Mouse (Mus musculus): ENCODE measurements around the gene Aplp1.

The Aplp1 gene

GRCm38 (mm10) chr7:30444154-30444970 is 973 bp downstream of the Aplp1 start:
- DNase-seq = no peak

- no peak for DNase-seq
Observed at GRCm38 (mm10) chr7:30443696-30444095, 1.6 kb downstream of the Aplp1 start.

DNA sequence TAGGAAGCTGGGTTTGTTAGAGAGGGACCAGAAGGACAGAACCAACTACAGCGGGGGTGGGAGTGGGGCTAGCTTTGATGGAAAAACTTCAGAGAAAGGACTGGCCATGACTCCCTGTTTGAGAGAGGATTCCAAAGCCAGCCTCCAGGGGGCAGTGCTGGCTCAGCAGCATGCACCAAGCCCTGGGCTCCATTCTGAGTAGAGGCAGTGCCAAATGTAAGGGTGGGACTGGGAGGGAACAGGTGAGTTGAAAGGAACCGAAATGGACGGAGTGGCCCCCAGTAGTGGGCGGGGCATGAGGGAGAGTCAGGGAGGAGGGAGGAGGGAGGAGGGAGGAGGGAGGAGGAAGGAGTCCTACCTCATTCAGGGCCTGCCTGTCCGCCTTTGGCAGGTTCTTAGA is 4.6 kb downstream of the Aplp1 start:
- no peak for DNase-seq

DNA sequence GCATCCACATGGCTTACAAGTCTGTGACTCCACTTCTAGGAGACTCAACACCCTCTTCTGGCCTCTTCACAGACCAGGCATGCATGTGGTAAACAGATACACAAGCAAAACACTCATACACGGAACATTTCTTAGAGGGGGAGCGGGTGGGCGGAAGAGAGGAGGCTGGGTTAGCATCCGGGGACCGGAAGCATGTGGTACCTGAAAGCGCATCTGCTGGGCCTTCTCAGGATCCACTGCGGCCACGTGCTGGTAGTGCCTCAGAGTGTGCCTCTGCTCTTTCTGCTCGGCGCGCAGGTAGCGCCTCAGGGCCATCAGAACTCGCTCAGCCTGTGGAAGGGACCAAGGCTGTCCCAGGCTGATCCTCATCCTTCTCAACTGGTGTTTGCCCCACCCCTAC is 5.6 kb downstream of the Aplp1 start:
- no peak for DNase-seq

GRCm38 (mm10) chr7:30436879-30437278 is 8.5 kb downstream of the Aplp1 start:
- DNase-seq = no peak

GRCm38 (mm10) chr7:30435156-30435555 is 10.2 kb downstream of the Aplp1 start:
- DNase-seq = no peak

- no peak for DNase-seq
Observed at GRCm38 (mm10) chr7:30434701-30435100, 10.6 kb downstream of the Aplp1 start.

DNA sequence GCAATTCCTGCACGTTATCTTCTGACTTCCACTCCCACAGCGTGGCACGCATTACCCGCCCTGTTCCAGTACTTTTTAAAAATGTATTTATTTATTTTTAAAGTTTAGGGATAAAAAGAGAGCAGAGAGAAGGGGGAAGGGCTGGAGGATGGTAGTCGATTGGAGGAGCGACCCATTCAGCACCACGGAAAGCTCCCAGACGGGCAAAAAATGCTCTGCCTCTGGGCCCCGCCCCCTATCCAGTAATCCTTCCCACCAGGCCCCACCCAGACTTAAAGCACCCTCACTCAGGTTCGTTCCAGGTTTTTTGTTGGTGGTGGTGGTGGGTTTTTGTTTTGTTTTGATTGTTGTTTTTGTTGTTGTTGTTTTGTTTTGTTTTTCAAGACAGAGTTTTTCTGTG is 11.1 kb downstream of the Aplp1 start:
- DNase-seq = no peak

GRCm38 (mm10) chr7:30431793-30432192 is 13.5 kb downstream of the Aplp1 start:
- DNase-seq = no peak

- no peak for DNase-seq
Observed at GRCm38 (mm10) chr7:30430191-30430590, 15.1 kb downstream of the Aplp1 start.

- DNase-seq = no peak
Observed at GRCm38 (mm10) chr7:30429327-30429726, 16.0 kb downstream of the Aplp1 start.

- no peak for DNase-seq
Observed at GRCm38 (mm10) chr7:30423071-30423641, 22.2 kb downstream of the Aplp1 start.

DNA sequence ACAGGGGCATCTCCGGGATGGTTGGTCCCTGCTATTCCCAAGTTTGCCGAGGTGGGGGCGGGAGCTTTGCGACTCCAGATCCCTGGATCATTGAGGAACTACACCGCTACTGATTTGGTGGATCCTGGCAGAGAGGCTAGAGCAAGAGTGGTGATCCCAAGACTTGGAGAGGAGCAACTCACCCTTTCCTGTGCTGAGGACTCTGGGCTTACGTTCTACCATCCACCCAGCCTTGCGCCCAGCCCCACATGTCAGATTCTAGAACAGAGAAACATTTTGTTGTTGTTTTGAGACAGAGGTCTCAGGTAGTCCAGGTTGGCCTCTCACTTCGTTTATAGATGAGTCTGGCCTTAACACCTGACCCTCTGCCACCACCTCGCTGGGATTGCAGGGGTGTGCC is 22.8 kb downstream of the Aplp1 start:
- DNase-seq = no peak

DNA sequence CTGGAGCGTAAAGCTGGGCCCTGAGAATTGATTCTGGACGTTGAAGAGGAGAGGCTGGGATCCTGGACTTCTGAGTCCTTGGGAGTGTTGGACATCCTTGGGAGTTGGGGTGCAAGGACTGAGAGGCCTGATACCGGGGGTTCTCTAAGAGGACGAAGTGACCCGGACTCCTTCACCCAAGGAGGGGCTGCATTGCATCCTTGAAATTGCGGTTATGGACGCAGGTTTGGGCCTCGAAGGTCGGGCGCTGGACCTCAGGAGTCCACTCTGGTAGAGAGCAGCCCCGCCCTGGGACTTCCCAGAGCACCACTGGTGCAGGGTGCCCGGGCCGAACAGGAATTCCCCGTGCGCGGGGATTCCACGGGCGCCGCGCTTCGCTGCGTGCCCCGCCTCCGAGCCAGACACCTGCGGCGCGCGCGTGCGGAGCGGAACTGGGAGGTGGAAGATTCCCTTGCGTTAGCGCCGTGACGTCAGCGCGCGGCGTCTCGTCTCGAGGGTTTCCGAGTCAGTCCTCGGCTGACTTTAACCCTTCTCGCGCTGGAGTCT is 23.4 kb downstream of the Aplp1 start:
- peak; percentile 77 for DNase-seq

- peak; percentile 66 for DNase-seq
Observed at GRCm38 (mm10) chr7:30421175-30421889, 24.0 kb downstream of the Aplp1 start, which contains the start of gene Nfkbid. Nfkbid (plus strand) TSS chr7:30421732.

- no peak for DNase-seq
Observed at GRCm38 (mm10) chr7:30420673-30421072, 24.7 kb downstream of the Aplp1 start.

DNA sequence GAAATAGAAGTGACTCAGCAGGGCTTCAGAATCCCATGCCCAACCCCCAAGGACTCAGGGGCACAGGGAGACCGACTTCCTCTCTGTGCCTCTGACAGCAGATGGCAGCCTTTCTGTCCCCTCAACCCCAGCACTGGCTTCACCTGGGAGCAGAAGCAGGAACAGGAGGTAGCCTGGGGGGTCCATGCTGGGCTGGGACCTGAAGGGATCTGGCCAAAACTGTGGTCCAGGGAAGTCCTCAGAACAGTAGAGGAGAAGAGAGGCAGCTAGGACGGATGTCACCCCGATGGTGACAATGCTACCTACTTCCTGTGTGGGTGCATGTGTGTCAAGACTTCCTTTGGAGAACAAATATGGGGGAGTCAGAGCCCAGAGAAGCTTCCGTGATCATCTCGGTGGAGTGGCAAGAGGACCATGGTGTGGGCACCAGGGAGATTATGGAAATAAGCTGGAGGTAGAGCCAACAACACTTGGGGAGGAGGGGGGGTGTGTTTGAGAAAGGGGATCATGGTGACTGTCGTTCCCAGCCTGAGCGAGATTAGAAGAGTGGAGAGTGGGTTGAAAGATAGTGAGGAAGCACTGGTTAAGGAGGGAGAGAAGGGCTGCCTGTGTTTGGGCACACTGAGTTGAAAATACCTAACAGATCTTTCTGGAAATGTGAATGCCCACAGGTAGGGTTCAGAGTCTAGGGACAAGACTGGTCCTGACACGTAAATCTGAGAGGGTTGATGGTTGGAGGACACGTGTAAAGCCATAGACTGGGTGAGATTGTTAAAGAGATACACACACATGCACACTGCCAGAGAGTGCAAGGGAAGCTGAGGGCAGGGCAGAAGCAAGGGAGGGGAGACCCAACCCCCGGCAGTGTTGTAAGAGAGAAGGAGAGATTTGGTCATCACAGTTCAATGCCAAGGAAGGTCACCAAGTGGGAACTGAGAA is 25.5 kb downstream of the Aplp1 start, which contains the start of gene Hcst:
TSS of gene Hcst (minus strand) at position 294 of the 939 bp plus-strand sequence.
- DNase-seq = no peak

GRCm38 (mm10) chr7:30417856-30418255 is 27.5 kb downstream of the Aplp1 start:
- DNase-seq = no peak

DNA sequence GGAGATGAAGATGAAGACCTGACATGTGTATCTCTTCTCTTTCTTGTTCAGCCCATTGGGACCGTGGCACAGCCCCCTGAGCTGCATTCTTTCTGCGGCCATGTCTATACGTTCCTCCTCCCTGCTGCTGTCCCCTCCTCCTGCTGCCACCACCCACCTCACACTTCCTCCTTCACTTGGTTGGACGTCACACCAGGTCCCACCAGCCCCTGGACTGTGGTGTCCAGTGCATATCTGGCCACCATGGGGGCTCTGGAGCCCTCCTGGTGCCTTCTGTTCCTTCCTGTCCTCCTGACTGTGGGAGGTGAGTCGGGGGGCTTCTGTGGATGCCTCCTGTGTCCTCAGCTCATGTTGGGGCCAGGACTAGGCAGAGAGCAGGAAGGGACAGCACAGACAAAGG is 31.7 kb downstream of the Aplp1 start, which contains the start of gene Tyrobp:
TSS of gene Tyrobp (plus strand) at position 165 of the 400 bp plus-strand sequence.
- no peak for DNase-seq

GRCm38 (mm10) chr7:30412735-30413147 is 32.6 kb downstream of the Aplp1 start:
- no peak for DNase-seq

GRCm38 (mm10) chr7:30411023-30411422 is 34.3 kb downstream of the Aplp1 start:
- DNase-seq = no peak

DNA sequence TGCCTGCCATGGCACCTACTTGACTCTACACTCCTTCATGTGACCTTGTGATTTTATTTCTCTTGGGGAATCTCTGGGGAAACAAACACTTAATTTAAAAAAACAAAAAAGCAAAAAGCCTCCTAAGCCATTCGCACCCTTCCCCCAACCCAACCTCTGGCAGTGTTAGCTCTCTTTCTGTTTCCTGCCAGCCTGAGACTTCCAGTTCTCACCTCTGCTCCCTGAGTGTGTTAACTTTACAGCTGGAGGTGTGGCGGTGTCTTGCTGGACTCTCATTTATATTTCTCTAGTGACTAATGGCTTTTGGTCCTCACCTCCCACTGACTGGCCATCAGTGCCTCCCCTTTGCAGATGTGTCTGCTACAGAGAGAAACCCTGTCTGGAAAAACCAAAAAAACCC is 35.5 kb downstream of the Aplp1 start:
- DNase-seq = no peak
